17 mouse cellular contexts compared by ENCODE assay signal in genomic region chr1:153737101-153738085, GRCm38 (mm10). TPM values are rescaled to one million over a fixed set of nuclear protein-coding genes. Genes with fewer than 3 reads are reported as not detected.
DNase-seq lines count a peak whose midpoint lies in the region; ATAC-seq lines count a peak whose summit lies in the region.
"Had no signal": no experiment of that assay in that cellular context is flagged by ENCODE, and none has a peak within 500 bp of the region (broad histone marks: within the 10 kb centered on the region; RNA-seq: fewer than 3 reads in every experiment).

No protein-coding gene starts in this region.

- 28% methylated on average over 9 of the region's 9 CpGs for WGBS in forebrain, embryonic 16.5 days
- WGBS in midbrain, embryonic 13.5 days = 27% methylated on average over 9 of the region's 9 CpGs

- H3K36me3 ChIP-seq in forebrain, embryonic 16.5 days (ENCODE audit: control insufficient read depth, insufficient read depth) = no peaks in the 10 kb centered on the region
- H3K36me3 ChIP-seq in midbrain, embryonic 13.5 days = no peaks in the 10 kb centered on the region
- H3K36me3 ChIP-seq: embryonic facial prominence, embryonic 13.5 days; lung, embryonic 15.5 days had no signal

- no peak overlapping the region for H3K9ac ChIP-seq in forebrain, embryonic 16.5 days (replicated peaks; ENCODE audit: low read depth, low read length)
- H3K9ac ChIP-seq in midbrain, embryonic 13.5 days (replicated peaks) = no peak overlapping the region
- H3K9ac ChIP-seq: embryonic facial prominence, embryonic 13.5 days; lung, embryonic 15.5 days had no signal

- H3K4me1 ChIP-seq in forebrain, embryonic 16.5 days (replicated peaks; ENCODE audit: control insufficient read depth, insufficient read depth, low read length) = peaks cover 30% of the 10 kb centered on the region
- H3K4me1 ChIP-seq in midbrain, embryonic 13.5 days (replicated peaks) = peaks cover 68% of the 10 kb centered on the region

- DNase-seq in Muller cell, postnatal 12 days (ENCODE audit: inconsistent ontology term) = peak; percentile 89
- DNase-seq in embryo, embryonic 10.5 days (ENCODE audit: low spot score) = peak; percentile 75
- no peak for DNase-seq in spleen, postnatal 4 days (ENCODE audit: low spot score in 2 of 2)
- DNase-seq in heart, adult 18-20 months = no peak
- DNase-seq in layer of hippocampus, adult 9-10 months (ENCODE audit: low spot score) = no peak
- DNase-seq in frontal cortex, postnatal 10 days (ENCODE audit: low spot score in 2 of 2) = no peak
- DNase-seq: gastrocnemius, postnatal 25 days; heart, postnatal 36 days; kidney, postnatal 36 days; left cerebral cortex, postnatal 4 days; thymus, adult 18-20 months had no signal

- no peaks in the 10 kb centered on the region for H3K9me3 ChIP-seq in forebrain, embryonic 16.5 days (ENCODE audit: control insufficient read depth, low read length)
- H3K9me3 ChIP-seq in midbrain, embryonic 13.5 days = no peaks in the 10 kb centered on the region
- H3K9me3 ChIP-seq: embryonic facial prominence, embryonic 13.5 days; lung, embryonic 15.5 days had no signal

- H3K4me3 ChIP-seq in forebrain, embryonic 16.5 days (replicated peaks; ENCODE audit: low read length) = no peak overlapping the region
- no peak overlapping the region for H3K4me3 ChIP-seq in midbrain, embryonic 13.5 days (replicated peaks)
- H3K4me3 ChIP-seq: embryonic facial prominence, embryonic 13.5 days; lung, embryonic 15.5 days had no signal

- H3K4me2 ChIP-seq in forebrain, embryonic 16.5 days (ENCODE audit: low read length) = no peak overlapping the region
- 0 out of 2 replicates have a peak overlapping the region, but pooled peaks have one; percentile 13 for H3K4me2 ChIP-seq in midbrain, embryonic 13.5 days (replicated peaks)
- H3K4me2 ChIP-seq: embryonic facial prominence, embryonic 13.5 days; lung, embryonic 15.5 days had no signal

- peak; percentile 34; the same call in 1 of the 2 replicates for ATAC-seq in forebrain, embryonic 16.5 days
- peak; percentile 35; the same call in 1 of the 2 replicates for ATAC-seq in midbrain, embryonic 13.5 days
- ATAC-seq: activated CD4-positive, CD25-positive, alpha-beta regulatory T cell, adult 4 months had no signal

- no peaks in the 10 kb centered on the region for H3K27me3 ChIP-seq in forebrain, embryonic 16.5 days (replicated peaks; ENCODE audit: control insufficient read depth, insufficient read depth, low read length)
- H3K27me3 ChIP-seq in midbrain, embryonic 13.5 days = peaks cover 29% of the 10 kb centered on the region
- H3K27me3 ChIP-seq: CH12.LX had no signal

- H3K27ac ChIP-seq in forebrain, embryonic 16.5 days (ENCODE audit: low read length) = 0 out of 2 replicates have a peak overlapping the region, but pooled peaks have one; percentile 34
- peak overlapping the region; percentile 65 for H3K27ac ChIP-seq in midbrain, embryonic 13.5 days
- H3K27ac ChIP-seq: embryonic facial prominence, embryonic 13.5 days; lung, embryonic 15.5 days had no signal

RNA-seq across cellular contexts. Expression of gene Rgs16, which starts 2.8 kb away (rescaled TPM):
- polyA plus RNA-seq in forebrain, embryonic 16.5 days (2015; fragmentation: Nextera tagmentation; extraction: Ambion mirVana) = 32.9 and 34.3 TPM in 2 replicates
- 34.5 and 34.6 TPM in 2 replicates for polyA plus RNA-seq in midbrain, embryonic 13.5 days (2015; fragmentation: Nextera tagmentation; extraction: Ambion mirVana)
- total RNA-seq in heart, adult 18-20 months (2021) = 1 to 10 TPM; 1.2 to 1.5 TPM

RNA-seq across cellular contexts. Expression of gene Rnasel, which starts 11.8 kb away (rescaled TPM):
- 40.4 and 42.7 TPM in 2 replicates for polyA plus RNA-seq in forebrain, embryonic 16.5 days (2015; fragmentation: Nextera tagmentation; extraction: Ambion mirVana)
- polyA plus RNA-seq in midbrain, embryonic 13.5 days (2015; fragmentation: Nextera tagmentation; extraction: Ambion mirVana) = 57.3 and 62.8 TPM in 2 replicates
- 1 to 10 TPM; 2.8 to 5.0 TPM for total RNA-seq in heart, adult 18-20 months (2021)

Comparison
In these comparisons a context has a peak if more than half of its experiments do, and no peak if none do; other contexts are left out.
1. DNase-seq: peak in Muller cell, postnatal 12 days (single experiment) and embryo, embryonic 10.5 days (single experiment); none in spleen, postnatal 4 days (0 of 2), heart, adult 18-20 months (0 of 2), layer of hippocampus, adult 9-10 months (single experiment) and frontal cortex, postnatal 10 days (0 of 2).